Comparison of ENCODE assay signal across 10 mouse cellular contexts in genomic region chr12:117820859-117821221, GRCm38 (mm10). TPM values are rescaled to one million over a fixed set of nuclear protein-coding genes. Genes with fewer than 3 reads are reported as not detected.
A peak's percentile ranks its signal among the peaks of the same experiment; 100 is the strongest.
DNase-seq lines count a peak whose midpoint lies in the region; ATAC-seq and TF ChIP-seq lines count a peak whose summit lies in the region.
"Had no signal": no experiment of that assay in that cellular context is flagged by ENCODE, and none has a peak within 500 bp of the region (broad histone marks: within the 10 kb centered on the region; RNA-seq: fewer than 3 reads in every experiment).

No protein-coding gene starts in this region.

- no peak overlapping the region for H3K27ac ChIP-seq in limb, embryonic 11.5 days (replicated peaks; ENCODE audit: low read depth, low read length)
- no peak overlapping the region for H3K27ac ChIP-seq in limb, embryonic 10.5 days
- H3K27ac ChIP-seq: embryonic facial prominence, embryonic 15.5 days had no signal

- TF ChIP-seq CTCF in Patski (IDR thresholded peaks at IDR 0.05): peak; percentile 28

- no peak for DNase-seq in limb, embryonic 11.5 days (ENCODE audit: low spot score)
- DNase-seq in limb, embryonic 10.5 days (ENCODE audit: low spot score): no peak
- DNase-seq in Patski (ENCODE audit: low read depth, low spot score): no peak
- no peak for DNase-seq in cerebellum, postnatal 4 days (ENCODE audit: low spot score in 2 of 2)
- DNase-seq in adrenal gland, postnatal 10 days: no peak
- DNase-seq: thymus, adult 2 months had no signal

- no peak overlapping the region for H3K9ac ChIP-seq in limb, embryonic 11.5 days (ENCODE audit: low read length)
- H3K9ac ChIP-seq: embryonic facial prominence, embryonic 15.5 days; heart, embryonic 12.5 days had no signal

- CTCF ChIA-PET in Patski (lab: Charles Lee): interaction anchor here (0.9 to 2.4 kb wide), 4 partner anchors 19 to 207 kb away, joined by 3 to 10 read pairs (median 6); no protein-coding TSS in a partner anchor

- in situ Hi-C loops in Patski (cut with MboI; ENCODE audit: low pct_unique_long_range_greater_than_20kb): loop anchor here (5.0 to 10.0 kb wide), 2 partner anchors 634 to 1036 kb away; no protein-coding TSS in a partner anchor

- H3K4me1 ChIP-seq in limb, embryonic 11.5 days (ENCODE audit: control insufficient read depth, insufficient read depth, low read length): no peaks in the 10 kb centered on the region
- no peaks in the 10 kb centered on the region for H3K4me1 ChIP-seq in limb, embryonic 10.5 days
- H3K4me1 ChIP-seq: embryonic facial prominence, embryonic 15.5 days; heart, embryonic 12.5 days had no signal

- H3K4me2 ChIP-seq in limb, embryonic 11.5 days (ENCODE audit: low read depth, severe bottlenecking): no peak overlapping the region
- H3K4me2 ChIP-seq: embryonic facial prominence, embryonic 15.5 days; heart, embryonic 12.5 days had no signal

- H3K27me3 ChIP-seq in limb, embryonic 11.5 days (ENCODE audit: control insufficient read depth, insufficient read depth, low read length): no peaks in the 10 kb centered on the region
- no peaks in the 10 kb centered on the region for H3K27me3 ChIP-seq in limb, embryonic 10.5 days (ENCODE audit: low read depth, poor library complexity, severe bottlenecking)
- no peaks in the 10 kb centered on the region for H3K27me3 ChIP-seq in Patski
- H3K27me3 ChIP-seq: embryonic facial prominence, embryonic 15.5 days had no signal

- H3K4me3 ChIP-seq in limb, embryonic 11.5 days (ENCODE audit: low read depth, low read length): no peak overlapping the region
- no peak overlapping the region for H3K4me3 ChIP-seq in limb, embryonic 10.5 days
- H3K4me3 ChIP-seq: embryonic facial prominence, embryonic 15.5 days; heart, embryonic 12.5 days had no signal

- no peaks in the 10 kb centered on the region for H3K9me3 ChIP-seq in limb, embryonic 11.5 days (ENCODE audit: control insufficient read depth, low read length)
- H3K9me3 ChIP-seq in limb, embryonic 10.5 days (replicated peaks): no peaks in the 10 kb centered on the region
- H3K9me3 ChIP-seq: embryonic facial prominence, embryonic 15.5 days; heart, embryonic 12.5 days had no signal

- POLR2A ChIA-PET in Patski (lab: Charles Lee): no interaction called here

- 0 out of 2 replicates have a peak, but pooled peaks have one; percentile 9 for ATAC-seq in limb, embryonic 11.5 days (ENCODE audit: insufficient number of reproducible peaks, low FRiP score, low TSS enrichment, low read depth)
- ATAC-seq in CD4-positive, CD25-positive, alpha-beta regulatory T cell, adult 4 months: peak; percentile 73
- peak; percentile 66 for ATAC-seq in Patski
- peak; percentile 75 for ATAC-seq in megakaryocyte, adult 5-6 weeks (ENCODE audit: poor library complexity, severe bottlenecking)

- no peaks in the 10 kb centered on the region for H3K36me3 ChIP-seq in limb, embryonic 11.5 days (ENCODE audit: control insufficient read depth, insufficient read depth, low read length)
- no peaks in the 10 kb centered on the region for H3K36me3 ChIP-seq in limb, embryonic 10.5 days
- H3K36me3 ChIP-seq: embryonic facial prominence, embryonic 15.5 days; heart, embryonic 12.5 days had no signal

RNA-seq across cellular contexts. Expression of gene Cdca7l, which starts 16.8 kb away (rescaled TPM):
- 44.2 and 49.8 TPM in 2 replicates for polyA plus RNA-seq in limb, embryonic 11.5 days (2014; fragmentation: Nextera tagmentation; extraction: Ambion mirVana)
- 54.8 and 65.0 TPM in 2 replicates for polyA plus RNA-seq in limb, embryonic 10.5 days (2016; fragmentation: Nextera tagmentation; extraction: Ambion mirVana)
- 10 to 100 TPM; 32.9 to 35.5 TPM for polyA plus RNA-seq in CD4-positive, CD25-positive, alpha-beta regulatory T cell, adult 4 months (2017; shearing (Covaris generic))
- 21.9 TPM for polyA plus RNA-seq in Patski (2021)
- 17.7 and 22.1 TPM in 2 replicates for total RNA-seq in megakaryocyte, adult 5-6 weeks (2015)
- 41.9 and 50.9 TPM in 2 replicates for total RNA-seq in megakaryocyte, adult 5-6 weeks (2017)
- 10 to 100 TPM in 1 of 2 experiments, 1 to 10 TPM in 1; 7.7 to 13.2 TPM for total RNA-seq in adrenal gland, postnatal 10 days (2021)

Comparison
In these comparisons a context has a peak if more than half of its experiments do, and no peak if none do; other contexts are left out.
1. ATAC-seq: peak in every context shown above with its lines; median percentile 75 in megakaryocyte, adult 5-6 weeks; 73 in CD4-positive, CD25-positive, alpha-beta regulatory T cell, adult 4 months; 66 in Patski; 9 in limb, embryonic 11.5 days.